Mouse (Mus musculus) thymus, adult 2 months (tissue): ENCODE results near the gene Med12l. TPM values are rescaled to one million over a fixed set of nuclear protein-coding genes. Genes with fewer than 3 reads are reported as not detected.
"Not testable (repeated sequence)": the region's sequence is repeated elsewhere in the genome, so short reads cannot be mapped to it uniquely, and the experiment has no call there.

Experiments used
- DNase-seq: peaks from one replicate; pipeline ENCODE4 v3.0.0; 2021
- H3K27ac ChIP-seq: fragments of 200-500 bp; 2 replicates; pipeline ENCODE4 v1.5.1; 2012; ENCODE audit warnings: low read length, control low read depth; ENCODE audit not compliant: control insufficient read depth, insufficient read depth
- H3K27me3 ChIP-seq: fragments of 200-500 bp; 2 replicates; pipeline ENCODE4 v1.6.1; 2012; ENCODE audit warnings: mild to moderate bottlenecking, low read length, moderate library complexity, mixed read lengths; ENCODE audit not compliant: control insufficient read depth, insufficient read depth
- H3K36me3 ChIP-seq: fragments of 200-500 bp; 2 replicates; pipeline ENCODE4 v1.6.1; 2012; ENCODE audit warnings: mild to moderate bottlenecking, low read length, moderate library complexity; ENCODE audit not compliant: control insufficient read depth, insufficient read depth
- H3K4me1 ChIP-seq: fragments of 200-500 bp; replicated peaks from 2 replicates; pipeline ENCODE4 v1.6.1; 2012; ENCODE audit warnings: low read length; ENCODE audit not compliant: control insufficient read depth, insufficient read depth
- H3K4me3 ChIP-seq: fragments of 200-500 bp; 2 replicates; pipeline ENCODE4 v1.5.1; 2012; ENCODE audit warnings: mild to moderate bottlenecking, low read length, control low read depth, moderate library complexity; ENCODE audit not compliant: control insufficient read depth, insufficient read depth
- CTCF ChIP-seq: fragments of 200-500 bp; IDR thresholded peaks from 2 replicates; pipeline ENCODE4 v1.5.1; 2012; ENCODE audit warnings: mild to moderate bottlenecking, control low read depth, low read length, moderate library complexity, borderline replicate concordance; ENCODE audit not compliant: control insufficient read depth, poor library complexity, insufficient read depth; ENCODE audit errors: extremely low read depth
- POLR2A ChIP-seq: fragments of 200-500 bp; IDR thresholded peaks from 2 replicates; pipeline ENCODE4 v1.6.1; 2012; ENCODE audit warnings: mild to moderate bottlenecking, low read length, control low read depth, moderate library complexity; ENCODE audit not compliant: control insufficient read depth, poor library complexity, insufficient read depth; ENCODE audit errors: extremely low read depth
- whole genome bisulfite sequencing: fragments of 180-500 bp; shearing (Covaris S2); methylation state at CpG from one replicate; pipeline ENCODE4 v1.1.7; 2018; 5-methylcytosine and 5-hydroxymethylcytosine counted together
- polyA plus RNA-seq: library from polyadenylated mRNA; depleted of rRNA; stranded (reverse); fragments of >200 nt; gene quantifications from 2 replicates; pipeline ENCODE4 v1.2.3, GENCODE M21; 2012

Med12l gene
- polyA plus RNA-seq, 1 experiment, result 3.3 TPM

GRCm38 (mm10) chr3:59054834-59055535 lies 49.4 kb downstream of the Med12l start:
- TF ChIP-seq POLR2A (no peak), CTCF (no peak)
- DNase-seq, result no peak
- no peak overlapping the region for H3K4me3 ChIP-seq
- WGBS, result 31% methylated on average over 17 of the region's 17 CpGs
- no peaks in the 10 kb centered on the region for H3K36me3 ChIP-seq
- H3K27ac ChIP-seq, result no peak overlapping the region
- H3K27me3 ChIP-seq, result no peaks in the 10 kb centered on the region
- H3K4me1 ChIP-seq, result peaks cover 6% of the 10 kb centered on the region; the same call in 1 of the 2 replicates

- peak; percentile 51 for DNase-seq
- H3K4me3 ChIP-seq, result no peak overlapping the region
- H3K27ac ChIP-seq, result no peak overlapping the region
Observed at GRCm38 (mm10) chr3:59059022-59059541, 53.5 kb downstream of the Med12l start.

GRCm38 (mm10) chr3:59060131-59060530 lies 54.5 kb downstream of the Med12l start:
- no peaks in the 10 kb centered on the region for H3K36me3 ChIP-seq
- H3K4me1 ChIP-seq, result peaks cover under 1% of the 10 kb centered on the region; the same call in 1 of the 2 replicates
- 96% methylated on average over 7 of the region's 7 CpGs for WGBS
- no peak for TF ChIP-seq POLR2A
- TF ChIP-seq CTCF, result no peak
- H3K27me3 ChIP-seq, result no peaks in the 10 kb centered on the region
- H3K4me3 ChIP-seq, result no peak overlapping the region
- no peak for DNase-seq
- no peak overlapping the region for H3K27ac ChIP-seq

More at GRCm38 (mm10) chr3:59059022-59059541, 53.5 kb downstream of the Med12l start:
- H3K27me3 ChIP-seq, result no peaks in the 10 kb centered on the region
- H3K36me3 ChIP-seq, result no peaks in the 10 kb centered on the region
- TF ChIP-seq POLR2A (no peak), CTCF (no peak)
- H3K4me1 ChIP-seq, result peaks cover 6% of the 10 kb centered on the region; the same call in 1 of the 2 replicates
- WGBS, result 17% methylated on average over 7 of the region's 7 CpGs

GRCm38 (mm10) chr3:59062141-59062540 lies 56.5 kb downstream of the Med12l start:
- WGBS, result 13% methylated on average over 5 of the region's 5 CpGs
- Histone ChIP-seq H3K36me3 (no peaks in the 10 kb centered on the region), H3K27me3 (no peaks in the 10 kb centered on the region), H3K27ac (no peak overlapping the region), H3K4me1 (no peaks in the 10 kb centered on the region), H3K4me3 (no peak overlapping the region)
- no peak for DNase-seq
- no peak for TF ChIP-seq CTCF
- TF ChIP-seq POLR2A, result no peak

- H3K4me1 ChIP-seq, result no peaks in the 10 kb centered on the region
- H3K27me3 ChIP-seq, result no peaks in the 10 kb centered on the region
- no peaks in the 10 kb centered on the region for H3K36me3 ChIP-seq
- H3K4me3 ChIP-seq, result no peak overlapping the region
- no peak overlapping the region for H3K27ac ChIP-seq
- TF ChIP-seq POLR2A, result no peak
- TF ChIP-seq CTCF, result no peak
- WGBS, result 98% methylated on average over 4 of the region's 4 CpGs
- no peak for DNase-seq
Observed at GRCm38 (mm10) chr3:59063431-59063830, 57.8 kb downstream of the Med12l start.

- no peak for TF ChIP-seq POLR2A
- no peak for TF ChIP-seq CTCF
- 83% methylated on average over 3 of the region's 3 CpGs for WGBS
- Histone ChIP-seq H3K4me3 (no peak overlapping the region), H3K27ac (no peak overlapping the region), H3K36me3 (no peaks in the 10 kb centered on the region), H3K4me1 (no peaks in the 10 kb centered on the region), H3K27me3 (no peaks in the 10 kb centered on the region)
- DNase-seq, result no peak
Observed at GRCm38 (mm10) chr3:59065937-59066336, 60.3 kb downstream of the Med12l start.

- H3K4me3 ChIP-seq, result no peak overlapping the region
- 62% methylated on average over 8 of the region's 8 CpGs for WGBS
Observed at GRCm38 (mm10) chr3:59066558-59067294, 61.1 kb downstream of the Med12l start.

GRCm38 (mm10) chr3:59069071-59069470 lies 63.4 kb downstream of the Med12l start:
- DNase-seq, H3K27me3 ChIP-seq, H3K36me3 ChIP-seq, H3K27ac ChIP-seq, H3K4me3 ChIP-seq, H3K4me1 ChIP-seq: not testable (repeated sequence)
- 17% methylated on average over 1 of the region's 1 CpGs for WGBS

More at GRCm38 (mm10) chr3:59066558-59067294, 61.1 kb downstream of the Med12l start:
- Histone ChIP-seq H3K27me3 (no peaks in the 10 kb centered on the region), H3K4me1 (no peaks in the 10 kb centered on the region), H3K36me3 (no peaks in the 10 kb centered on the region), H3K27ac (no peak overlapping the region)
- DNase-seq, result no peak
- TF ChIP-seq POLR2A (no peak), CTCF (no peak)
